Mouse (Mus musculus): Measurements from ENCODE around the gene Kansl1l.

Kansl1l gene

GRCm38 (mm10) chr1:66817453-66817839 is at the start of gene Kansl1l:
TSS of gene Kansl1l (minus strand) at chr1:66817562.
- peak; percentile 83 for DNase-seq (ENCODE audit: low read depth, low spot score)

GRCm38 (mm10) chr1:66865633-66866032 is 48.3 kb upstream of the Kansl1l start:
- no peak for DNase-seq (ENCODE audit: low read depth, low spot score)

- no peak for DNase-seq (ENCODE audit: low read depth, low spot score)
These were observed 46.6 kb upstream of the Kansl1l start for GRCm38 (mm10) chr1:66863741-66864495.

- DNase-seq (ENCODE audit: low read depth, low spot score): peak; percentile 39
These were observed 45.5 kb upstream of the Kansl1l start, which contains the start of gene Acadl for GRCm38 (mm10) chr1:66862712-66863511. TSS of gene Acadl (minus strand) at chr1:66863277.

DNA sequence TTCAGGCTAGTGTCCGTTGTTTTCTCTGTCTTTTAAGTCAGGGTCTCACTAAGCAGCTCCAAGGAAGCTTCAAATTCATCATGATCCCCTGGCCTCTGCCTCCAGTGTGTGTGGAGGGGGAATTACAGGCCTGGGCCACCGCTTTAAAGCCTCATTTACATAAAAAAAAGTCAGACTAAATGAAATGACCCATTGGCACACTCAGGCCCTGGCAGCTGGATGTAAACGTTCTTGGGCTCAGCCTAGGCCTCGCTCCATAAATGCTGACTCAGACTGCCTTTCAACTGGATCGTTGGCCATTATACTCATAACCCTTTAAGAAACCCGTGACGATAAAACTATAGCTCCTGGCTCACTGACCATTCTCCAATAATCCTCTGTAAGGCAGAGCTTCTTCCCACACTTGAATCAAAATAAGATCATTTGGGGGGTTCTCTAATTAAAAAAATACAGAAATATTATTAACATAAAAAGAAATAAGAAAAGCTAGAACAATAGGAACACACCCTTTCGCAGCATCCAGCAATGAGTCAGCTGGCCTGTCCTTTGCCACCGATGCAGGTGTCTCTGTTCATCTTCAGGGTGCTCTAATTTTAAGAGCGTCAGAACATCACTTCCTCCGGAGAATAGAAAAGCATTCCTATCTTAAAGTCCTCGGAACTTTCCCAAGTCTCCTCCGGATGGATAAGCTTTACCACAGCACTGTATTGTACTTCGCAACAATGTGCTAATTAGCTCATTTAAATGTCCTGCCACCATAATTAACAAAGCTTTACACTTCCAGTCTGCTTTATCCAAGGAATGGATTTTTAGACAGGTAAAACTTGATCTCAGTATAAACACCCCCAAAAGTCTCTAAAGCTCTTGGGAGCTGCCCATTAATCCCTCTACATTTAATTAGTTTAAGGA is 44.7 kb upstream of the Kansl1l start:
- DNase-seq (ENCODE audit: low read depth, low spot score): no peak

DNA sequence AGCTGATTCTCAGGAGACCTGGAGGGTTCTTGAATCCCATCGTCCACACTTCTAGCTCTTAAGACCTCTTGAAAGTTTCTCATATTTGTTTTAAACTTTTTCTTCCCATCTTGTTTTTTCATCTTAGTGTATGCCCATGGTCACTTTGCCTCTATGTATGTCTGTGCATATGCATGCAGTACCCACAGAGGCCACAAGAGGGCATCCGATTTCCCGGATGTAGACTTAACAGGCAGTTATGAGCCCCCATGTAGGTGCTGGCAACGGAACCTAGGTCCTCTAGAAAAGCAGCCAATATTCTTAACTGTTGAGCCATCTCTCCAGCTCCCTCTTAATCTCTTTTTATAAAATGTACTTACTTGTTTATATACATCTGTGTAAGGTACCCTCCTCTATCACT is 30.1 kb upstream of the Kansl1l start:
- DNase-seq (ENCODE audit: low read depth, low spot score): no peak

DNA sequence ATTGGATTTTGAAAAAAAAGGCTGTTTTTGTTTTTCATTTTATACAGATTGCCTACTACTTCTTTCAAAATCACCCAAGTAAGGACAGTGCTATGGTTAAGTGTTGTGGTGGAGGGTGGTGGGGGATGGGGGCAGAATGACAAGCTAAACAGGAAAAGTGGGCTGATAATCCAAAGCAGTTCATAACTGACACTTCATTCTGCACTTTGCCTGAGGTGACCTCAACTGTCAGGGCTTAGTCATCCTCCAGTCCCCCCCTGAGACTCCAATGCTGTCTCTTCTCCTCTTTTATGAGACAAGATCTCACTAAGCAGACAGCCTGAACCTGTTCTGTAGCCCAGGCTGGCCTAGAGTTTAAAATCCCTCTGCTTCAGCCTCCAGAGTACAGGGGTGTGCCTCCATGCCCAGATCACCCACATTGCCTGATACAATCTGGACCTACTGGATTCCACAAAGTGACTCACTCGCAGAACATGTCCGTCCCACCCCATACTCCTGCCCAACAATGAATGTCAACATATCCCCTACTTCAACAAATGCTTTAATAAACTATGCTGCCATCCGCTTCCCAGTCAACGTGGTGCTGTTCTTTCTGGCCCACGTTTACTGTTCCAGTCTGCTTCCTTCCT is 28.4 kb upstream of the Kansl1l start:
- DNase-seq (ENCODE audit: low read depth, low spot score): no peak

DNA sequence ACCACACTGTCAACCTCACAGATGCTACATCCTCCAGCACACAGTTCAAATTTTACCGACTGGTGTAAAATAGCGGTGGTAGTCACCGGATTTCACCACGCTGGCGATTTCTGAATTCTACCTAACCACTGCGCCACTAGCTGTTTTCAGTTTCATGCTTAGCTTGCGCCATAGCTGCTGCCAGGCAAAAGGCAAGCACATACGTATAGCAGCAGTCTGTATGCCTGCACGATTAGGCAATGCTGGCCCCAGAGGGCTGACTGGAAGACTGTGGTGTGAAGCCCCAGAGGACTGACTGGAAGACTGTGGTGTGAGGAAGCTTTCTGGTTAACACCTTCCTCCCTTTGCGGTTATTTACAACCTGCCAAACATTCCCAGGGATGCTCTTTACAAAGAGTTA is 24.6 kb upstream of the Kansl1l start:
- no peak for DNase-seq (ENCODE audit: low read depth, low spot score)

GRCm38 (mm10) chr1:66841510-66841909 is 24.1 kb upstream of the Kansl1l start:
- no peak for DNase-seq (ENCODE audit: low read depth, low spot score)

GRCm38 (mm10) chr1:66839755-66840438 is 22.5 kb upstream of the Kansl1l start:
- no peak for DNase-seq (ENCODE audit: low read depth, low spot score)

- DNase-seq (ENCODE audit: low read depth, low spot score): no peak
These were observed 21.8 kb upstream of the Kansl1l start for GRCm38 (mm10) chr1:66839135-66839534.

GRCm38 (mm10) chr1:66838184-66839042 is 21.1 kb upstream of the Kansl1l start:
- peak; percentile 61 for DNase-seq (ENCODE audit: low read depth, low spot score)

DNA sequence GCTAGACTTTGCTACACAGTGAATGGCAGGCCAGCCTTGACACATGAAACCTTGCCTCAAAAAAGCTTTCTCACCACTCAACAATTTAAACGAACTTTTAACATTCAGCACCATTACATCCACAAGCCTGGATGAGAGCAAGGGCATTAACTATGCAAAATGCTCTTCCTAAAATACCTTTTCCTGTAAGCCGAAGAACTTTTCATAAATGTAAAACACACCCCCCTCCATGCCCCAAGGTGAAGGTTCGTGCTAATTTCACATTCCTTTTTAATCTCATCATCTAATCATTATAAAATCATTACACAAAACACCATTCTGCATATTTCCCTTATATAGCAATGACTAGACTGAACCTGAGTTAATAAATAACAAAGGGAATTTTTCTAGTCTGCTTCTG is 19.8 kb upstream of the Kansl1l start:
- no peak for DNase-seq (ENCODE audit: low read depth, low spot score)

GRCm38 (mm10) chr1:66832636-66833165 is 15.3 kb upstream of the Kansl1l start:
- DNase-seq (ENCODE audit: low read depth, low spot score): no peak

- no peak for DNase-seq (ENCODE audit: low read depth, low spot score)
These were observed 14.7 kb upstream of the Kansl1l start for GRCm38 (mm10) chr1:66831824-66832600.

- no peak for DNase-seq (ENCODE audit: low read depth, low spot score)
These were observed 12.2 kb upstream of the Kansl1l start for GRCm38 (mm10) chr1:66829400-66830080.

- DNase-seq (ENCODE audit: low read depth, low spot score): no peak
These were observed 4.6 kb upstream of the Kansl1l start for GRCm38 (mm10) chr1:66821966-66822365.

DNA sequence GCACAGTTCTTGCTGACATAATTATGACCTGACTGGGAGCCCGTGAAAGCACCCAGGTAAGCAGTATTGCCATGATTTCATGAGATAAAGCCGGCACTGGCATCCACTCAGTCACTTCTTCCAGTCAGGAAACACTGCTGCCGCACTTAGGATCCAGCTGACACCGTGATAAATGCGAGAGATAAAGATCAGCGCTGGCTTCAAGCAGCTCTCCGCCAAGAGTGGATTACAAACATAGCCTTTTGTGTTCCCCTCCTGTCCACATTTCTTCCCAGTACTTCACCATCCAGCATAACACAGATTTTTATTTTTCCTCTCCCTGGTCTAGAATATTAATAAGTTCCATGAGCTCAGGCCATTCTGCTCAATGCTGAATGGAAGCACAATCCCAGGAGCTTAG is 2.9 kb upstream of the Kansl1l start:
- DNase-seq (ENCODE audit: low read depth, low spot score): no peak
